Mouse (Mus musculus): ENCODE data around the gene Banp. TPM values are rescaled to one million over a fixed set of nuclear protein-coding genes. Genes with fewer than 3 reads are reported as not detected.

Banp gene
- polyA plus RNA-seq, 1 experiment from 2014 or later: 59.0 TPM

GRCm38 (mm10) chr8:122067783-122068505, 118.4 kb downstream of the Banp start:
- Histone ChIP-seq H3K9ac (no peak overlapping the region), H3K4me1 (replicated peaks) (no peaks in the 10 kb centered on the region; the same call in none of the 2 replicates), H3K27ac (no peak overlapping the region), H3K27me3 (0 out of 2 replicates have a peak, but pooled peaks cover 7% of the 10 kb centered on the region), H3K9me3 (no peaks in the 10 kb centered on the region), H3K36me3 (no peaks in the 10 kb centered on the region), H3K4me3 (no peak overlapping the region), H3K4me2 (no peak overlapping the region)
- no peak for ATAC-seq (ENCODE audit: low FRiP score)
- WGBS: 52% methylated on average over 15 of the region's 15 CpGs

GRCm38 (mm10) chr8:122068609-122069008, 119.1 kb downstream of the Banp start:
- ATAC-seq (ENCODE audit: low FRiP score): no peak
- H3K4me3 ChIP-seq: no peak overlapping the region
- H3K4me2 ChIP-seq: no peak overlapping the region
- H3K9me3 ChIP-seq: no peaks in the 10 kb centered on the region
- WGBS: 83% methylated on average over 13 of the region's 13 CpGs
- no peaks in the 10 kb centered on the region for H3K36me3 ChIP-seq
- H3K27ac ChIP-seq: no peak overlapping the region
- H3K9ac ChIP-seq: no peak overlapping the region
- H3K4me1 ChIP-seq (replicated peaks): no peaks in the 10 kb centered on the region; the same call in none of the 2 replicates
- H3K27me3 ChIP-seq: 0 out of 2 replicates have a peak, but pooled peaks cover 7% of the 10 kb centered on the region

- Histone ChIP-seq H3K9ac (no peak overlapping the region), H3K9me3 (no peaks in the 10 kb centered on the region), H3K4me2 (no peak overlapping the region), H3K27ac (no peak overlapping the region), H3K27me3 (0 out of 2 replicates have a peak, but pooled peaks cover 11% of the 10 kb centered on the region), H3K36me3 (no peaks in the 10 kb centered on the region), H3K4me3 (no peak overlapping the region), H3K4me1 (replicated peaks) (no peaks in the 10 kb centered on the region; the same call in none of the 2 replicates)
- 85% methylated on average over 11 of the region's 11 CpGs for WGBS
- no peak for ATAC-seq (ENCODE audit: low FRiP score)
Observed at GRCm38 (mm10) chr8:122069281-122069680, 119.7 kb downstream of the Banp start.

- Histone ChIP-seq H3K27ac (no peak overlapping the region), H3K4me1 (replicated peaks) (peaks cover 3% of the 10 kb centered on the region), H3K9ac (no peak overlapping the region), H3K4me2 (no peak overlapping the region), H3K36me3 (no peaks in the 10 kb centered on the region), H3K27me3 (peaks cover 17% of the 10 kb centered on the region; the same call in 1 of the 2 replicates), H3K4me3 (no peak overlapping the region), H3K9me3 (no peaks in the 10 kb centered on the region)
- WGBS: 66% methylated on average over 4 of the region's 4 CpGs
- ATAC-seq (ENCODE audit: low FRiP score): no peak
Observed at GRCm38 (mm10) chr8:122071193-122071592, 121.6 kb downstream of the Banp start.

GRCm38 (mm10) chr8:122073964-122074363, 124.4 kb downstream of the Banp start:
- ATAC-seq (ENCODE audit: low FRiP score): no peak
- Histone ChIP-seq H3K9ac (no peak overlapping the region), H3K36me3 (no peaks in the 10 kb centered on the region), H3K4me2 (no peak overlapping the region), H3K27me3 (peaks cover 25% of the 10 kb centered on the region), H3K4me1 (replicated peaks) (peaks cover 7% of the 10 kb centered on the region), H3K27ac (no peak overlapping the region), H3K9me3 (no peaks in the 10 kb centered on the region), H3K4me3 (no peak overlapping the region)
- 89% methylated on average over 9 of the region's 9 CpGs for WGBS

- no peak overlapping the region for H3K4me2 ChIP-seq
- ATAC-seq (ENCODE audit: low FRiP score): no peak
- WGBS: 85% methylated on average over 9 of the region's 9 CpGs
- no peaks in the 10 kb centered on the region for H3K9me3 ChIP-seq
- H3K9ac ChIP-seq: no peak overlapping the region
- H3K27ac ChIP-seq: no peak overlapping the region
- peaks cover 7% of the 10 kb centered on the region for H3K4me1 ChIP-seq (replicated peaks)
- peaks cover 22% of the 10 kb centered on the region for H3K27me3 ChIP-seq
- H3K36me3 ChIP-seq: no peaks in the 10 kb centered on the region
- H3K4me3 ChIP-seq: no peak overlapping the region
Observed at GRCm38 (mm10) chr8:122074442-122074841, 124.9 kb downstream of the Banp start.

GRCm38 (mm10) chr8:122074977-122075376, 125.4 kb downstream of the Banp start:
- Histone ChIP-seq H3K4me2 (no peak overlapping the region), H3K9ac (no peak overlapping the region), H3K9me3 (no peaks in the 10 kb centered on the region), H3K4me3 (no peak overlapping the region), H3K27me3 (peaks cover 22% of the 10 kb centered on the region), H3K4me1 (replicated peaks) (peaks cover 7% of the 10 kb centered on the region), H3K36me3 (no peaks in the 10 kb centered on the region), H3K27ac (no peak overlapping the region)
- WGBS: 85% methylated on average over 4 of the region's 4 CpGs
- no peak for ATAC-seq (ENCODE audit: low FRiP score)

GRCm38 (mm10) chr8:122076183-122076842, 126.8 kb downstream of the Banp start:
- H3K4me3 ChIP-seq: no peak overlapping the region
- WGBS: 63% methylated on average over 23 of the region's 23 CpGs
- no peak overlapping the region for H3K9ac ChIP-seq
- H3K9me3 ChIP-seq: no peaks in the 10 kb centered on the region
- no peak for ATAC-seq (ENCODE audit: low FRiP score)
- H3K4me2 ChIP-seq: no peak overlapping the region
- H3K27me3 ChIP-seq: peaks cover 19% of the 10 kb centered on the region
- H3K27ac ChIP-seq: peak overlapping the region; percentile 35; the same call in 1 of the 2 replicates
- H3K36me3 ChIP-seq: no peaks in the 10 kb centered on the region
- H3K4me1 ChIP-seq (replicated peaks): peaks cover 7% of the 10 kb centered on the region; the same call in 1 of the 2 replicates

GRCm38 (mm10) chr8:122078321-122078720, 128.8 kb downstream of the Banp start:
- H3K36me3 ChIP-seq: no peaks in the 10 kb centered on the region
- WGBS: 88% methylated on average over 12 of the region's 12 CpGs

More at GRCm38 (mm10) chr8:122078321-122078720, 128.8 kb downstream of the Banp start:
- no peak overlapping the region for H3K4me3 ChIP-seq
- ATAC-seq (ENCODE audit: low FRiP score): no peak
- H3K4me2 ChIP-seq: no peak overlapping the region
- no peak overlapping the region for H3K27ac ChIP-seq
- no peak overlapping the region for H3K9ac ChIP-seq
- peaks cover 19% of the 10 kb centered on the region for H3K27me3 ChIP-seq
- H3K4me1 ChIP-seq (replicated peaks): 0 out of 2 replicates have a peak, but pooled peaks cover 7% of the 10 kb centered on the region
- H3K9me3 ChIP-seq: no peaks in the 10 kb centered on the region

Small RNA genes within 50 kb of the gene (microRNA-seq; reads per million reads assigned to microRNA genes)
- 1.6 reads per million for gene Mir7237

Other genes with a start within 250 kb of the Banp start
- 87.0 and 90.0 TPM in 2 replicates for gene Jph3, start 220.1 kb upstream of the Banp start, polyA plus RNA-seq (2015; fragmentation: Nextera tagmentation; extraction: Ambion mirVana)
- gene Klhdc4, start 120.2 kb upstream of the Banp start, polyA plus RNA-seq (2015; fragmentation: Nextera tagmentation; extraction: Ambion mirVana): 43.5 and 47.4 TPM in 2 replicates
- gene Slc7a5, start 42.1 kb upstream of the Banp start, polyA plus RNA-seq (2015; fragmentation: Nextera tagmentation; extraction: Ambion mirVana): 37.9 and 39.7 TPM in 2 replicates
- 0.19 and 0.43 TPM in 2 replicates for gene Car5a, start 4.8 kb upstream of the Banp start, polyA plus RNA-seq (2015; fragmentation: Nextera tagmentation; extraction: Ambion mirVana)